In the genomic region with DNA sequence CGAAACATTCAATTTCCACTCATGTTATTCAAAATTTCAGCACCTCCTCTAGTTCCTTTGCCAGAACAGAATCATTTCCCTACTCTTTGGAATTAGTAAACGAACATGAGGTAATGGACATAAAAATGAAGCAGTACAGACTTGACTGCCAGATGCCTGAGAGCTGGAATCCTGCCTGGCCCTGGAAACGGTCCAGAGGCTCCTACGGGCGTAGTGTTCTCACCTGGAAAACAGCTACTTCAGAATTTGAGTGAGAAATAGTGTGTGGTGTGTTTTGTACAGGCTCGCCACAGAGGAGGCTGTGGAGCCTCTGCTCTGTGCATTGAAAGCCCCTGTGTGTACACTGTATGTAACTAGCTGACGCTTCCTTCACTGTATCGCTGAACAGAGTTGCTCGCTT, we compare ENCODE assay signal across 16 mouse cellular contexts. TPM values are rescaled to one million over a fixed set of nuclear protein-coding genes. Genes with fewer than 3 reads are reported as not detected.
A peak's percentile ranks its signal among the peaks of the same experiment; 100 is the strongest.
DNase-seq lines count a peak whose midpoint lies in the region; ATAC-seq and TF ChIP-seq lines count a peak whose summit lies in the region.
"Had no signal": no experiment of that assay in that cellular context is flagged by ENCODE, and none has a peak within 500 bp of the region (broad histone marks: within the 10 kb centered on the region; RNA-seq: fewer than 3 reads in every experiment).

No protein-coding gene starts in this region.

- H3K9ac ChIP-seq in kidney, embryonic 15.5 days, result no peak overlapping the region
- no peak overlapping the region for H3K9ac ChIP-seq in hindbrain, embryonic 13.5 days
- no peak overlapping the region for H3K9ac ChIP-seq in midbrain, embryonic 11.5 days (ENCODE audit: low read length)
- H3K9ac ChIP-seq: embryonic facial prominence, embryonic 12.5 days; midbrain, embryonic 12.5 days had no signal

- no peak for ATAC-seq in kidney, embryonic 15.5 days (replicated peaks; ENCODE audit: low FRiP score)
- no peak for ATAC-seq in hindbrain, embryonic 13.5 days (ENCODE audit: low FRiP score)
- ATAC-seq in midbrain, embryonic 11.5 days (ENCODE audit: low FRiP score), result no peak
- ATAC-seq: activated CD4-positive, CD25-positive, alpha-beta regulatory T cell, adult 4 months; inflammation-experienced regulatory T-cells, adult 6 months had no signal

- no peak overlapping the region for H3K4me3 ChIP-seq in kidney, embryonic 15.5 days (replicated peaks)
- no peak overlapping the region for H3K4me3 ChIP-seq in limb, embryonic 10.5 days
- no peak overlapping the region for H3K4me3 ChIP-seq in hindbrain, embryonic 13.5 days
- no peak overlapping the region for H3K4me3 ChIP-seq in midbrain, embryonic 11.5 days (ENCODE audit: low read depth, low read length)
- H3K4me3 ChIP-seq: embryonic facial prominence, embryonic 12.5 days; midbrain, embryonic 12.5 days had no signal

- no peak overlapping the region for H3K4me2 ChIP-seq in kidney, embryonic 15.5 days
- H3K4me2 ChIP-seq in hindbrain, embryonic 13.5 days, result no peak overlapping the region
- H3K4me2 ChIP-seq in midbrain, embryonic 11.5 days, result no peak overlapping the region
- H3K4me2 ChIP-seq: embryonic facial prominence, embryonic 12.5 days; liver, embryonic 11.5 days; midbrain, embryonic 12.5 days had no signal

- H3K4me1 ChIP-seq in kidney, embryonic 15.5 days, result no peaks in the 10 kb centered on the region
- H3K4me1 ChIP-seq in limb, embryonic 10.5 days, result peaks cover 31% of the 10 kb centered on the region
- no peaks in the 10 kb centered on the region for H3K4me1 ChIP-seq in hindbrain, embryonic 13.5 days (replicated peaks)
- no peaks in the 10 kb centered on the region for H3K4me1 ChIP-seq in midbrain, embryonic 11.5 days (ENCODE audit: control insufficient read depth, insufficient read depth, low read length)
- H3K4me1 ChIP-seq: midbrain, embryonic 12.5 days had no signal

- H3K36me3 ChIP-seq in kidney, embryonic 15.5 days, result no peaks in the 10 kb centered on the region
- H3K36me3 ChIP-seq in limb, embryonic 10.5 days, result no peaks in the 10 kb centered on the region
- no peaks in the 10 kb centered on the region for H3K36me3 ChIP-seq in hindbrain, embryonic 13.5 days
- no peaks in the 10 kb centered on the region for H3K36me3 ChIP-seq in midbrain, embryonic 11.5 days (ENCODE audit: control insufficient read depth, insufficient read depth, low read length)
- H3K36me3 ChIP-seq: embryonic facial prominence, embryonic 12.5 days; midbrain, embryonic 12.5 days had no signal

- peak; percentile 77 for DNase-seq in kidney, adult 11 months
- peak; percentile 48 for DNase-seq in brain, embryonic 14.5 days (ENCODE audit: low read depth)
- DNase-seq in limb, embryonic 10.5 days (ENCODE audit: low spot score), result no peak
- DNase-seq in lung, postnatal 10 days, result peak; percentile 78
- DNase-seq in midbrain, embryonic 11.5 days (ENCODE audit: low spot score, missing footprints), result no peak
- DNase-seq in cerebellum, postnatal 36 days, result no peak
- DNase-seq: cerebellum, adult 9-11 months; heart, postnatal 36 days; thymus, postnatal 14 days had no signal

- no peak for TF ChIP-seq POLR2A in brain, embryonic 14.5 days (IDR thresholded peaks at IDR 0.05; ENCODE audit: borderline replicate concordance, extremely low read depth, insufficient read depth, insufficient read length, poor library complexity, severe bottlenecking)

- 80% methylated on average over 9 of the region's 9 CpGs for WGBS in kidney, embryonic 15.5 days
- WGBS in limb, embryonic 10.5 days, result 88% methylated on average over 9 of the region's 9 CpGs
- 88% methylated on average over 9 of the region's 9 CpGs for WGBS in hindbrain, embryonic 13.5 days
- 89% methylated on average over 9 of the region's 9 CpGs for WGBS in midbrain, embryonic 11.5 days

- no peaks in the 10 kb centered on the region for H3K27me3 ChIP-seq in kidney, embryonic 15.5 days
- H3K27me3 ChIP-seq in limb, embryonic 10.5 days (ENCODE audit: low read depth, poor library complexity, severe bottlenecking), result no peaks in the 10 kb centered on the region
- H3K27me3 ChIP-seq in hindbrain, embryonic 13.5 days, result no peaks in the 10 kb centered on the region; the same call in 1 of the 2 replicates
- H3K27me3 ChIP-seq in midbrain, embryonic 11.5 days (ENCODE audit: control insufficient read depth, insufficient read depth, low read length), result no peaks in the 10 kb centered on the region
- H3K27me3 ChIP-seq: embryonic facial prominence, embryonic 12.5 days had no signal

- no peak for TF ChIP-seq CTCF in brain, embryonic 14.5 days (IDR thresholded peaks at IDR 0.05; ENCODE audit: borderline replicate concordance, extremely low read depth, insufficient read depth, insufficient read length)

- no peak overlapping the region for H3K27ac ChIP-seq in kidney, embryonic 15.5 days
- 0 out of 2 replicates have a peak overlapping the region, but pooled peaks have one; percentile 14 for H3K27ac ChIP-seq in limb, embryonic 10.5 days
- no peak overlapping the region for H3K27ac ChIP-seq in hindbrain, embryonic 13.5 days
- H3K27ac ChIP-seq in midbrain, embryonic 11.5 days (ENCODE audit: low read depth, low read length), result no peak overlapping the region
- H3K27ac ChIP-seq: embryonic facial prominence, embryonic 12.5 days; midbrain, embryonic 12.5 days had no signal

- H3K9me3 ChIP-seq in kidney, embryonic 15.5 days (replicated peaks), result no peaks in the 10 kb centered on the region
- H3K9me3 ChIP-seq in limb, embryonic 10.5 days (replicated peaks), result no peaks in the 10 kb centered on the region
- no peaks in the 10 kb centered on the region for H3K9me3 ChIP-seq in hindbrain, embryonic 13.5 days
- H3K9me3 ChIP-seq in midbrain, embryonic 11.5 days (ENCODE audit: control insufficient read depth, low read length), result no peaks in the 10 kb centered on the region
- H3K9me3 ChIP-seq: embryonic facial prominence, embryonic 12.5 days; midbrain, embryonic 12.5 days had no signal

RNA-seq across cellular contexts. Expression of a gene that starts 5.6 kb away (rescaled TPM):
- 0.04 TPM in 1 of 2 replicates, not detected in the other for polyA plus RNA-seq in kidney, embryonic 15.5 days (2015; fragmentation: Nextera tagmentation; extraction: Ambion mirVana)
- polyA plus RNA-seq in brain, embryonic 14.5 days (2012; rRNA removed), result 0.04 and 0.11 TPM in 2 replicates
- polyA plus RNA-seq in limb, embryonic 10.5 days (2016; fragmentation: Nextera tagmentation; extraction: Ambion mirVana), result 0.16 and 0.18 TPM in 2 replicates
- polyA plus RNA-seq in hindbrain, embryonic 13.5 days (2015; fragmentation: Nextera tagmentation; extraction: Ambion mirVana), result 0.21 and 0.34 TPM in 2 replicates
- 0.10 TPM in 1 of 2 replicates, not detected in the other for polyA plus RNA-seq in midbrain, embryonic 11.5 days (2014; fragmentation: Nextera tagmentation; extraction: Ambion mirVana)
- polyA plus RNA-seq: activated CD4-positive, CD25-positive, alpha-beta regulatory T cell, adult 4 months; inflammation-experienced regulatory T-cells, adult 6 months; midbrain, embryonic 12.5 days had no signal

RNA-seq across cellular contexts. Expression of a gene that starts 5.8 kb away (rescaled TPM):
- 32.7 and 33.3 TPM in 2 replicates for polyA plus RNA-seq in kidney, embryonic 15.5 days (2015; fragmentation: Nextera tagmentation; extraction: Ambion mirVana)
- polyA plus RNA-seq in brain, embryonic 14.5 days (2012; rRNA removed), result 24.9 and 27.9 TPM in 2 replicates
- 36.8 and 45.4 TPM in 2 replicates for polyA plus RNA-seq in limb, embryonic 10.5 days (2016; fragmentation: Nextera tagmentation; extraction: Ambion mirVana)
- polyA plus RNA-seq in hindbrain, embryonic 13.5 days (2015; fragmentation: Nextera tagmentation; extraction: Ambion mirVana), result 59.1 and 61.0 TPM in 2 replicates
- polyA plus RNA-seq in midbrain, embryonic 11.5 days (2014; fragmentation: Nextera tagmentation; extraction: Ambion mirVana), result 57.5 and 57.7 TPM in 2 replicates

Comparison
In these comparisons a context has a peak if more than half of its experiments do, and no peak if none do; other contexts are left out.
1. DNase-seq: peak in kidney, adult 11 months (single experiment), brain, embryonic 14.5 days (single experiment) and lung, postnatal 10 days (single experiment); none in limb, embryonic 10.5 days (single experiment), midbrain, embryonic 11.5 days (single experiment) and cerebellum, postnatal 36 days (0 of 2).